Mouse (Mus musculus) granulocyte monocyte progenitor cell, adult 5-6 weeks (primary cell): ENCODE data around the gene Tbx20. TPM values are rescaled to one million over a fixed set of nuclear protein-coding genes. Genes with fewer than 3 reads are reported as not detected.
A peak's percentile ranks its signal among the peaks of the same experiment; 100 is the strongest.

Source experiments
- ATAC-seq: replicated peaks from 2 replicates; pipeline ENCODE4 v1.8.0; 2016; ENCODE audit warnings: mild to moderate bottlenecking, moderate TSS enrichment, inconsistent platforms; ENCODE audit not compliant: poor library complexity, severe bottlenecking
- total RNA-seq, 2 experiments: library from RNA; stranded (forward) in 1 of 2; stranded (reverse) in 1 of 2; fragments of 200-712, 200-1000 nt in 1 of 2; fragments of >200 nt in 1 of 2; fragmentation: Nextera tagmentation in 1 of 2; gene quantifications; 2 replicates each; pipeline ENCODE4 v1.2.3; 2014 to 2017

The Tbx20 gene
- total RNA-seq, 2 experiments from 2014 or later = not detected

GRCm38 (mm10) chr9:24770149-24770940 lies 3.8 kb downstream of the Tbx20 start:
- peak; percentile 81 for ATAC-seq

- ATAC-seq = no peak
Observed at GRCm38 (mm10) chr9:24769611-24770010, 4.5 kb downstream of the Tbx20 start.

GRCm38 (mm10) chr9:24767056-24767455 lies 7.0 kb downstream of the Tbx20 start:
- no peak for ATAC-seq

- ATAC-seq = no peak
Observed at GRCm38 (mm10) chr9:24765572-24765971, 8.5 kb downstream of the Tbx20 start.

GRCm38 (mm10) chr9:24760461-24760860 lies 13.6 kb downstream of the Tbx20 start:
- ATAC-seq = no peak

- peak; percentile 72 for ATAC-seq
Observed at GRCm38 (mm10) chr9:24744958-24745357, 29.1 kb downstream of the Tbx20 start.

GRCm38 (mm10) chr9:24701246-24701645 lies 72.9 kb downstream of the Tbx20 start:
- no peak; the same call in 1 of the 2 replicates for ATAC-seq

GRCm38 (mm10) chr9:24696405-24696778 lies 77.7 kb downstream of the Tbx20 start:
- no peak for ATAC-seq

- peak; percentile 33; the same call in 1 of the 2 replicates for ATAC-seq
Observed at GRCm38 (mm10) chr9:24695700-24696404, 78.3 kb downstream of the Tbx20 start, which contains the start of gene Dpy19l2. Dpy19l2 (minus strand) TSS chr9:24696293.

Other genes starting within 250 kb of the Tbx20 start
- gene Cypt4, start 149.1 kb downstream of the Tbx20 start, total RNA-seq (2014; fragmentation: Nextera tagmentation) = not detected in 2 replicates
- gene Cypt4, start 149.1 kb downstream of the Tbx20 start, total RNA-seq (2017) = not detected in 2 replicates
- gene Dpy19l2, start 78.0 kb downstream of the Tbx20 start, total RNA-seq (2014; fragmentation: Nextera tagmentation) = not detected in 2 replicates
- not detected in 2 replicates for gene Dpy19l2, start 78.0 kb downstream of the Tbx20 start, total RNA-seq (2017)